Comparison of ENCODE assay signal across 8 mouse cellular contexts in genomic region chr7:28693321-28693966, GRCm38 (mm10). TPM values are rescaled to one million over a fixed set of nuclear protein-coding genes. Genes with fewer than 3 reads are reported as not detected.
DNase-seq lines count a peak whose midpoint lies in the region; ATAC-seq and TF ChIP-seq lines count a peak whose summit lies in the region.

No protein-coding gene starts in this region.

- WGBS in forebrain, embryonic 15.5 days, result under 1% methylated on average over 38 of the region's 38 CpGs
- 2% methylated on average over 38 of the region's 38 CpGs for WGBS in lung, adult 2 months

- H3K9me3 ChIP-seq in ES-E14 (ENCODE audit: control insufficient read depth, insufficient read depth, low read depth, low read length), result no peaks in the 10 kb centered on the region
- H3K9me3 ChIP-seq in forebrain, embryonic 15.5 days, result no peaks in the 10 kb centered on the region

- peak; percentile 83 for ATAC-seq in forebrain, embryonic 15.5 days (replicated peaks)
- ATAC-seq in neutrophil, adult 5-6 weeks (ENCODE audit: extremely low read depth, insufficient number of reproducible peaks, low FRiP score, poor library complexity, severe bottlenecking), result peak; percentile 84

- in situ Hi-C loops in ES-E14 (cut with MboI; ENCODE audit: low sequenced_read_pairs in 2 of 2, unreplicated experiment in 2 of 2), result no loop called here

- no peak for TF ChIP-seq CTCF in lung, adult 2 months (IDR thresholded peaks at IDR 0.05; ENCODE audit: insufficient read depth, low read length)

- peak; percentile 100 for DNase-seq in ES-E14 (ENCODE audit: low read depth, low spot score)
- peak; percentile 93 for DNase-seq in cerebellum, adult 11 months
- DNase-seq in heart, postnatal 4 days, result peak; percentile 52
- DNase-seq in layer of hippocampus, adult 8-10 months (ENCODE audit: low spot score in 2 of 2), result peak; percentile 69 to 84
- DNase-seq in lung, adult 2 months, result peak; percentile 73
- peak; percentile 89 for DNase-seq in testis, postnatal 10 days (ENCODE audit: low spot score)

- H3K27me3 ChIP-seq in forebrain, embryonic 15.5 days, result peaks cover 15% of the 10 kb centered on the region

- H3K9ac ChIP-seq in ES-E14 (ENCODE audit: insufficient read depth, low read depth, low read length, poor library complexity, severe bottlenecking), result peak overlapping the region; percentile 81
- H3K9ac ChIP-seq in forebrain, embryonic 15.5 days (replicated peaks), result peak overlapping the region; percentile 50

- peak overlapping the region; percentile 16 for H3K27ac ChIP-seq in ES-E14 (ENCODE audit: insufficient read depth, low read depth, low read length, poor library complexity, severe bottlenecking)
- H3K27ac ChIP-seq in forebrain, embryonic 15.5 days (replicated peaks), result no peak overlapping the region

- H3K4me3 ChIP-seq in ES-E14 (ENCODE audit: insufficient read depth in 1 of 2, low read depth in 1 of 2, low read length in 2 of 2, poor library complexity in 1 of 2, severe bottlenecking in 1 of 2), result peak overlapping the region; percentile 69 to 75
- peak overlapping the region; percentile 57 for H3K4me3 ChIP-seq in forebrain, embryonic 15.5 days
- H3K4me3 ChIP-seq in lung, adult 2 months (replicated peaks; ENCODE audit: extremely low read depth, low read depth, low read length), result peak overlapping the region; percentile 49

- no peak for TF ChIP-seq POLR2A in lung, adult 2 months (IDR thresholded peaks at IDR 0.05; ENCODE audit: borderline replicate concordance, extremely low read depth, low read depth, low read length)

- H3K4me2 ChIP-seq in forebrain, embryonic 15.5 days (replicated peaks), result peak overlapping the region; percentile 85

- peaks cover 2 to 8% of the 10 kb centered on the region in 2 experiments; a peak in 3 of 4 replicates for H3K4me1 ChIP-seq in ES-E14 (ENCODE audit: control insufficient read depth in 2 of 2, insufficient read depth in 2 of 2, low read length in 2 of 2, poor library complexity in 1 of 2)
- H3K4me1 ChIP-seq in forebrain, embryonic 15.5 days, result peaks cover 12% of the 10 kb centered on the region
- no peaks in the 10 kb centered on the region; the same call in 1 of the 2 replicates for H3K4me1 ChIP-seq in lung, adult 2 months (ENCODE audit: control insufficient read depth, insufficient read depth, low read length)

- H3K36me3 ChIP-seq in ES-E14 (ENCODE audit: control insufficient read depth, insufficient read depth, low read length, poor library complexity, severe bottlenecking), result no peaks in the 10 kb centered on the region; the same call in 1 of the 2 replicates
- no peaks in the 10 kb centered on the region for H3K36me3 ChIP-seq in forebrain, embryonic 15.5 days

TF ChIP-seq in ES-E14, 5 proteins besides CTCF, POLR2A, EP300 and RAD21:
- TF ChIP-seq ZNF384 (IDR thresholded peaks at IDR 0.05; ENCODE audit: low read depth, low read length), result no peak
- no peak for TF ChIP-seq HCFC1 (IDR thresholded peaks at IDR 0.05; ENCODE audit: borderline replicate concordance, insufficient read depth, low read length)
- no peak for TF ChIP-seq CHD2 (IDR thresholded peaks at IDR 0.05; ENCODE audit: low read depth, low read length)
- no peak for TF ChIP-seq MAFK (IDR thresholded peaks at IDR 0.05; ENCODE audit: insufficient read depth, low read depth, low read length)
- no peak for TF ChIP-seq ZC3H11A (IDR thresholded peaks at IDR 0.05; ENCODE audit: borderline replicate concordance, low read depth, low read length)
TF ChIP-seq in ES-E14: peak in this region for 0.

RNA-seq across cellular contexts. Expression of gene Fbxo27, which starts 0.8 kb away (rescaled TPM):
- total RNA-seq in ES-E14 (2012; rRNA removed), result 5.8 and 5.9 TPM in 2 replicates
- 6.3 TPM in 2 replicates for polyA plus RNA-seq in forebrain, embryonic 15.5 days (2015; fragmentation: Nextera tagmentation; extraction: Ambion mirVana)
- 1 to 10 TPM; 2.2 TPM for total RNA-seq in heart, postnatal 4 days (2021)
- 10 to 100 TPM; 16.1 to 30.5 (median 22.7) TPM for total RNA-seq in layer of hippocampus, adult 8-10 months (2022)
- polyA plus RNA-seq in lung, adult 2 months (2012; rRNA removed), result 3.7 and 3.8 TPM in 2 replicates
- total RNA-seq in neutrophil, adult 5-6 weeks (2017), result not detected in 2 replicates

RNA-seq across cellular contexts. Expression of gene Fbxo17, which starts 23.2 kb away (rescaled TPM):
- total RNA-seq in ES-E14 (2012; rRNA removed), result 5.9 and 6.6 TPM in 2 replicates
- polyA plus RNA-seq in forebrain, embryonic 15.5 days (2015; fragmentation: Nextera tagmentation; extraction: Ambion mirVana), result 3.3 and 3.8 TPM in 2 replicates
- total RNA-seq in heart, postnatal 4 days (2021), result 1 to 10 TPM; 2.6 to 4.2 TPM
- total RNA-seq in layer of hippocampus, adult 8-10 months (2022), result 1 to 10 TPM in 3 of 4 experiments, under 1 TPM in 1; 0.74 to 2.0 (median 1.8) TPM
- 6.1 and 7.0 TPM in 2 replicates for polyA plus RNA-seq in lung, adult 2 months (2012; rRNA removed)
- 0.61 and 0.81 TPM in 2 replicates for total RNA-seq in neutrophil, adult 5-6 weeks (2017)

RNA-seq across cellular contexts. Expression of gene Mrps12, which starts 48.2 kb away (rescaled TPM):
- 102 and 105 TPM in 2 replicates for total RNA-seq in ES-E14 (2012; rRNA removed)
- 109 and 113 TPM in 2 replicates for polyA plus RNA-seq in forebrain, embryonic 15.5 days (2015; fragmentation: Nextera tagmentation; extraction: Ambion mirVana)
- total RNA-seq in heart, postnatal 4 days (2021), result 10 to 100 TPM; 44.5 to 45.9 TPM
- total RNA-seq in layer of hippocampus, adult 8-10 months (2022), result 10 to 100 TPM; 51.7 to 65.6 (median 53.9) TPM
- 45.9 and 57.2 TPM in 2 replicates for polyA plus RNA-seq in lung, adult 2 months (2012; rRNA removed)
- 18.0 and 19.4 TPM in 2 replicates for total RNA-seq in neutrophil, adult 5-6 weeks (2017)

RNA-seq across cellular contexts. Expression of gene Sars2, which starts 48.3 kb away (rescaled TPM):
- total RNA-seq in ES-E14 (2012; rRNA removed), result 25.2 and 27.9 TPM in 2 replicates
- polyA plus RNA-seq in forebrain, embryonic 15.5 days (2015; fragmentation: Nextera tagmentation; extraction: Ambion mirVana), result 18.5 and 18.6 TPM in 2 replicates
- 10 to 100 TPM; 19.3 to 19.9 TPM for total RNA-seq in heart, postnatal 4 days (2021)
- 10 to 100 TPM; 11.2 to 13.9 (median 12.0) TPM for total RNA-seq in layer of hippocampus, adult 8-10 months (2022)
- 13.6 and 15.8 TPM in 2 replicates for polyA plus RNA-seq in lung, adult 2 months (2012; rRNA removed)
- total RNA-seq in neutrophil, adult 5-6 weeks (2017), result 5.9 and 6.1 TPM in 2 replicates
